Mouse (Mus musculus) cerebellum, adult 2 months (tissue): ENCODE data around the gene Gpr61.

Source experiments
- CTCF ChIP-seq: fragments of 200-500 bp; IDR thresholded peaks from 2 replicates; pipeline ENCODE4 v1.5.1; 2011; ENCODE audit warnings: low read depth, mild to moderate bottlenecking, control low read depth, low read length, moderate library complexity, borderline replicate concordance; ENCODE audit not compliant: insufficient read depth
- POLR2A ChIP-seq: fragments of 200-500 bp; IDR thresholded peaks from 2 replicates; pipeline ENCODE4 v1.6.1; 2011; ENCODE audit warnings: low read length, control low read depth, borderline replicate concordance; ENCODE audit not compliant: insufficient read depth

- TF ChIP-seq CTCF (no peak), POLR2A (no peak)
Observed at GRCm38 (mm10) chr3:108193686-108194085, 39.0 kb upstream of the Gpr61 start.
